Mouse (Mus musculus): ENCODE results near the gene Apol9a.
"Not testable (repeated sequence)": the region's sequence is repeated elsewhere in the genome, so short reads cannot be mapped to it uniquely, and the experiment has no call there.

DNA sequence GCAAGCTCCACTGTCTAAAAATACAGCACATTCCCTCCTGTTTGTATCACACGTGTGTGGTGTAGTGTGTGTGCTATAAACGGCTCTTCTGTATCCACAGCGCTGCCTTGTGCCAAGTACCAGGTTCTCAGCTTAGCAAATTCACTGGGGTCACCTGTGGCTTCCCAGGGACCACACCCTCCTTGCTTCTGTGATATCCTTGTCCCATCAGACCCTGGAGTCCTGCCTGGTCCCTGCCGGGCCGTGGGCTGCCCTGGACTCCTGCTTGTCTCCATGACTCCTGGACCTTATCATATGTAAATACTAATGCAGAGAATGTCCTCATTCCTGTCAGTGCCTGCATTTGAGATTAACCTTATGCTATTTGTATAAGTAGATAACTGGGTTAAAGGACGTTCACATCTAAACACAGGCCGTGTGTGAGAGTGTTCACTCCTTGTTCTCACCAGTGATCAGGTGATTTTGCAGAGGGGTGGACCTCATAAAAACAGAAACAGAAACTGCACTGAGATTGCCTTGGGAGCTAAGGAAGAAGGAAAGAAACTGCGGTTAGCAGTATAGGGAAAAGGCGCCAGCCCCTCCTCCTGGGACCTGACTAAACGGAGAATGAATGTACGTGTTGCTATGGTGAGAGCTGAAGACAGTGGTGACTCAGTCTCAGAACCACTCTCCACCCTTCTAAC lies 13.3 kb downstream of the Apol9a start:
- TF ChIP-seq POLR2A (IDR thresholded peaks at IDR 0.05; ENCODE audit: control insufficient read depth in 1 of 2, insufficient read depth in 1 of 2, low read depth in 1 of 2, low read length in 2 of 2, poor library complexity in 1 of 2); HCFC1 (IDR thresholded peaks at IDR 0.05; ENCODE audit: low read depth, low read length); CTCF (IDR thresholded peaks at IDR 0.05 in 2 of 3, conservative IDR thresholded peaks at IDR 0.05 in 1 of 3; ENCODE audit: control insufficient read depth in 1 of 3, insufficient read depth in 1 of 3, low read depth in 2 of 3, low read length in 3 of 3, poor library complexity in 1 of 3, severe bottlenecking in 1 of 3); EP300 (IDR thresholded peaks at IDR 0.05; ENCODE audit: low read depth in 1 of 2, low read length in 2 of 2); ZKSCAN1 (IDR thresholded peaks at IDR 0.05; ENCODE audit: low read depth, low read length); GABPA (IDR thresholded peaks at IDR 0.05; ENCODE audit: low read depth, low read length); POLR2AphosphoS2 (IDR thresholded peaks at IDR 0.05; ENCODE audit: low read length); GATA1 (IDR thresholded peaks at IDR 0.05; ENCODE audit: low read depth, low read length); USF1 (IDR thresholded peaks at IDR 0.05; ENCODE audit: low read depth, low read length); MAX (IDR thresholded peaks at IDR 0.05; ENCODE audit: low read length): not testable (repeated sequence)
